In genomic region chr11:76499987-76500386, GRCm38 (mm10) we compare ENCODE assay signal across 21 mouse cellular contexts.
DNase-seq lines count a peak whose midpoint lies in the region; ATAC-seq and TF ChIP-seq lines count a peak whose summit lies in the region.
"Had no signal": no experiment of that assay in that cellular context is flagged by ENCODE, and none has a peak within 500 bp of the region (broad histone marks: within the 10 kb centered on the region; RNA-seq: fewer than 3 reads in every experiment).

No protein-coding gene starts in this region.

- intact Hi-C loops in gastrocnemius, adult 2 months (cut with DNase I): no loop called here

- no peak overlapping the region for H3K4me3 ChIP-seq in gastrocnemius, adult 2 months
- H3K4me3 ChIP-seq in heart, postnatal 0 days (ENCODE audit: low read depth, low read length): no peak overlapping the region
- H3K4me3 ChIP-seq in embryonic facial prominence, embryonic 12.5 days: no peak overlapping the region
- no peak overlapping the region for H3K4me3 ChIP-seq in liver, embryonic 12.5 days
- H3K4me3 ChIP-seq: erythroblast, embryonic 14.5 days; hindbrain, embryonic 12.5 days; neural tube, embryonic 15.5 days had no signal

- H3K27ac ChIP-seq in gastrocnemius, adult 2 months: peak overlapping the region; percentile 59
- H3K27ac ChIP-seq in heart, postnatal 0 days (ENCODE audit: low read depth): 0 out of 2 replicates have a peak overlapping the region, but pooled peaks have one; percentile 61
- peak overlapping the region; percentile 46; the same call in 1 of the 2 replicates for H3K27ac ChIP-seq in embryonic facial prominence, embryonic 12.5 days
- no peak overlapping the region for H3K27ac ChIP-seq in liver, embryonic 12.5 days
- H3K27ac ChIP-seq: hindbrain, embryonic 12.5 days; macrophage; neural tube, embryonic 15.5 days had no signal

- TF ChIP-seq EP300 in heart, postnatal 0 days (IDR thresholded peaks at IDR 0.05; ENCODE audit: low read depth): no peak

- no peak overlapping the region for H3K4me2 ChIP-seq in heart, postnatal 0 days (ENCODE audit: low read depth, low read length)
- no peak overlapping the region for H3K4me2 ChIP-seq in embryonic facial prominence, embryonic 12.5 days (replicated peaks)
- no peak overlapping the region for H3K4me2 ChIP-seq in liver, embryonic 12.5 days
- H3K4me2 ChIP-seq: hindbrain, embryonic 12.5 days; liver, embryonic 11.5 days; lung, embryonic 14.5 days; midbrain, embryonic 11.5 days; neural tube, embryonic 15.5 days had no signal

- no peak overlapping the region for H3K9ac ChIP-seq in heart, postnatal 0 days (replicated peaks; ENCODE audit: low read depth, low read length)
- no peak overlapping the region for H3K9ac ChIP-seq in embryonic facial prominence, embryonic 12.5 days
- no peak overlapping the region for H3K9ac ChIP-seq in liver, embryonic 12.5 days
- H3K9ac ChIP-seq: hindbrain, embryonic 12.5 days; lung, embryonic 14.5 days; neural tube, embryonic 15.5 days had no signal

- no peak for DNase-seq in gastrocnemius, adult 2 months
- DNase-seq in gastrocnemius, postnatal 25 days: no peak
- DNase-seq in heart, postnatal 0 days (ENCODE audit: low spot score): no peak
- DNase-seq in heart, adult 18-20 months: no peak
- DNase-seq in cerebellum, adult 9-11 months: no peak
- DNase-seq: adrenal gland, postnatal 36 days; B cell, adult 2 months; cerebellum, adult 8-10 months; gastrocnemius, postnatal 36 days; kidney, postnatal 4 days; lung, embryonic 14.5 days; thymus, postnatal 4 days had no signal

- no peaks in the 10 kb centered on the region for H3K36me3 ChIP-seq in heart, postnatal 0 days (replicated peaks; ENCODE audit: control insufficient read depth, insufficient read depth, low read length)
- H3K36me3 ChIP-seq in embryonic facial prominence, embryonic 12.5 days: no peaks in the 10 kb centered on the region
- no peaks in the 10 kb centered on the region for H3K36me3 ChIP-seq in liver, embryonic 12.5 days
- H3K36me3 ChIP-seq: hindbrain, embryonic 12.5 days; neural tube, embryonic 15.5 days had no signal

- WGBS in heart, postnatal 0 days: 29% methylated on average over 1 of the region's 1 CpGs
- 6% methylated on average over 1 of the region's 1 CpGs for WGBS in embryonic facial prominence, embryonic 12.5 days
- 52% methylated on average over 1 of the region's 1 CpGs for WGBS in liver, embryonic 12.5 days (ENCODE audit: insufficient replicate concordance)

- no peaks in the 10 kb centered on the region for H3K27me3 ChIP-seq in heart, postnatal 0 days (ENCODE audit: control insufficient read depth, insufficient read depth, low read length)
- no peaks in the 10 kb centered on the region for H3K27me3 ChIP-seq in embryonic facial prominence, embryonic 12.5 days
- H3K27me3 ChIP-seq in liver, embryonic 12.5 days (replicated peaks): peaks cover 7% of the 10 kb centered on the region
- H3K27me3 ChIP-seq: hindbrain, embryonic 12.5 days; neural tube, embryonic 15.5 days; Patski had no signal

- H3K4me1 ChIP-seq in heart, postnatal 0 days (ENCODE audit: control insufficient read depth, insufficient read depth): peaks cover 37% of the 10 kb centered on the region
- peaks cover 31% of the 10 kb centered on the region for H3K4me1 ChIP-seq in embryonic facial prominence, embryonic 12.5 days
- peaks cover 6% of the 10 kb centered on the region; the same call in 1 of the 2 replicates for H3K4me1 ChIP-seq in liver, embryonic 12.5 days

- no peak for TF ChIP-seq CTCF in gastrocnemius, adult 2 months (IDR thresholded peaks at IDR 0.05)
- TF ChIP-seq CTCF in heart, postnatal 0 days (IDR thresholded peaks at IDR 0.05; ENCODE audit: low read depth): no peak

- ATAC-seq in heart, postnatal 0 days (ENCODE audit: insufficient read depth, low read depth): no peak
- ATAC-seq in embryonic facial prominence, embryonic 12.5 days (ENCODE audit: insufficient number of reproducible peaks, insufficient read depth, low FRiP score, low TSS enrichment): no peak
- ATAC-seq in liver, embryonic 12.5 days: no peak
- ATAC-seq: Patski had no signal

- H3K9me3 ChIP-seq in heart, postnatal 0 days (replicated peaks; ENCODE audit: control insufficient read depth, low read length): no peaks in the 10 kb centered on the region
- H3K9me3 ChIP-seq in embryonic facial prominence, embryonic 12.5 days: no peaks in the 10 kb centered on the region
- no peaks in the 10 kb centered on the region for H3K9me3 ChIP-seq in liver, embryonic 12.5 days (replicated peaks)
- H3K9me3 ChIP-seq: hindbrain, embryonic 12.5 days; neural tube, embryonic 15.5 days had no signal
